In the genomic region with DNA sequence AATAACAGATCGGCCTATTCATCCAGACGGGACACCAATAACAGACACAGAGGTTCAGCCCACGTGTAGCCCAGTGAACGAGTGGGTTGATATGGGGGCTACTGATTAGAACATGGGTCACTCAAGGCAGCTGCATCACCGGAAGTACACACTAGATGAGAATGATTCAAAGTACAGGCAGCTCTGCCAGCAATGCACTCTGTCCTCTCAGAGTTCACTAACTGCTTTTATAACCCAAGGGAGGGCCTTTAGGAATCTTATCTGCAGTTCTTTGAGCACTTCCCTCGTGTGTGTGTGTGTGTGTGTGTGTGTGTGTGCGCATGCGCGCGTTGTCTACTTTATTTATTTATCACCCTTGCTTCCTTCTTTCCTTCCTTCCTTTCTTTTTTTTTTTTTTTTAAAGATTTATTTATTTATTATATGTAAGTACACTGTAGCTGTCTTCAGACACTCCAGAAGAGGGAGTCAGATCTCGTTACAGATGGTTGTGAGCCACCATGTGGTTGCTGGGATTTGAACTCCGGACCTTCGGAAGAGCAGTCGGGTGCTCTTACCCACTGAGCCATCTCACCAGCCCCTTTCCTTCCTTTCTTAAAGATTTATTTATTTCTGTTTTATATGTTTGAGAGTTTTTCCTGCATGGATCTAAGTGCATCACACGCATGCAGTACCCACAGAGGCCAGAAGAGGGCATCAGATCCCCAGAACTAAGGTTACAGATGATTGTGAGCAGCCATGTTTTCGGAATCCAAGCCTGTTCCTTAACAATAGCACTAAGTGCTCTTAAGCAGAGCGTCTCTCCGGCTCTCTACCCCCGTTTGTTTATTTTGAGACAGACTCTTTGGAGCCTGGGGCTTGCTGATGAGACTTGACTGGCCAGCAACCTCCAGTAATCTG, we compare ENCODE assay signal across 8 mouse cellular contexts. TPM values are rescaled to one million over a fixed set of nuclear protein-coding genes. Genes with fewer than 3 reads are reported as not detected.
DNase-seq lines count a peak whose midpoint lies in the region; ATAC-seq and TF ChIP-seq lines count a peak whose summit lies in the region.

No protein-coding gene starts in this region.

- ATAC-seq in forebrain, embryonic 16.5 days: no peak

- H3K4me2 ChIP-seq in forebrain, embryonic 16.5 days (ENCODE audit: low read length): no peak overlapping the region

- peak; percentile 72 for DNase-seq in forebrain, embryonic 10.5 days (ENCODE audit: extremely low spot score, low spot score)
- peak; percentile 83 for DNase-seq in ES-CJ7 (ENCODE audit: low read depth, low spot score)
- peak in 1 of 2 experiments; percentile 63 for DNase-seq in cerebellum, adult 2 months
- DNase-seq in frontal cortex, postnatal 36 days (ENCODE audit: low spot score in 2 of 2): peak; percentile 42 to 63
- DNase-seq in kidney, postnatal 25 days: peak; percentile 59 to 82
- DNase-seq in lung, postnatal 10 days: peak; percentile 83
- peak; percentile 37 for DNase-seq in spleen, adult 12 weeks (ENCODE audit: low spot score)

- H3K27me3 ChIP-seq in forebrain, embryonic 10.5 days (ENCODE audit: poor library complexity, severe bottlenecking): no peaks in the 10 kb centered on the region
- H3K27me3 ChIP-seq in forebrain, embryonic 16.5 days (replicated peaks; ENCODE audit: control insufficient read depth, insufficient read depth, low read length): no peaks in the 10 kb centered on the region
- no peaks in the 10 kb centered on the region for H3K27me3 ChIP-seq in cerebellum, adult 2 months (ENCODE audit: control insufficient read depth, insufficient read depth, low read length)

- TF ChIP-seq CTCF in cerebellum, adult 2 months (IDR thresholded peaks at IDR 0.05; ENCODE audit: borderline replicate concordance, insufficient read depth, low read depth, low read length): peak; percentile 71

- no peaks in the 10 kb centered on the region for H3K9me3 ChIP-seq in forebrain, embryonic 10.5 days
- no peaks in the 10 kb centered on the region for H3K9me3 ChIP-seq in forebrain, embryonic 16.5 days (ENCODE audit: control insufficient read depth, low read length)

- no peak overlapping the region for H3K9ac ChIP-seq in forebrain, embryonic 16.5 days (replicated peaks; ENCODE audit: low read depth, low read length)

- H3K36me3 ChIP-seq in forebrain, embryonic 10.5 days (replicated peaks): no peaks in the 10 kb centered on the region
- H3K36me3 ChIP-seq in forebrain, embryonic 16.5 days (ENCODE audit: control insufficient read depth, insufficient read depth): no peaks in the 10 kb centered on the region

- H3K4me1 ChIP-seq in forebrain, embryonic 10.5 days: no peaks in the 10 kb centered on the region
- no peaks in the 10 kb centered on the region for H3K4me1 ChIP-seq in forebrain, embryonic 16.5 days (replicated peaks; ENCODE audit: control insufficient read depth, insufficient read depth, low read length)
- H3K4me1 ChIP-seq in cerebellum, adult 2 months (ENCODE audit: control insufficient read depth, insufficient read depth, low read length): no peaks in the 10 kb centered on the region

- H3K27ac ChIP-seq in forebrain, embryonic 10.5 days: peak overlapping the region; percentile 17
- no peak overlapping the region for H3K27ac ChIP-seq in forebrain, embryonic 16.5 days (ENCODE audit: low read length)
- no peak overlapping the region for H3K27ac ChIP-seq in cerebellum, adult 2 months (ENCODE audit: insufficient read depth, low read length)

- WGBS in forebrain, embryonic 10.5 days: 67% methylated on average over 18 of the region's 19 CpGs
- WGBS in forebrain, embryonic 16.5 days: 60% methylated on average over 18 of the region's 19 CpGs
- 62% methylated on average over 18 of the region's 19 CpGs for WGBS in cerebellum, adult 2 months

- no peak for TF ChIP-seq POLR2A in cerebellum, adult 2 months (IDR thresholded peaks at IDR 0.05; ENCODE audit: borderline replicate concordance, insufficient read depth, low read length)

- no peak overlapping the region for H3K4me3 ChIP-seq in forebrain, embryonic 10.5 days
- no peak overlapping the region for H3K4me3 ChIP-seq in forebrain, embryonic 16.5 days (replicated peaks; ENCODE audit: low read length)
- no peak overlapping the region for H3K4me3 ChIP-seq in cerebellum, adult 2 months (replicated peaks; ENCODE audit: insufficient read depth, low read depth, low read length)

RNA-seq across cellular contexts. Expression of a gene that starts 7.1 kb away (rescaled TPM):
- 4.5 and 5.4 TPM in 2 replicates for polyA plus RNA-seq in forebrain, embryonic 10.5 days (2016; fragmentation: Nextera tagmentation; extraction: Ambion mirVana)
- polyA plus RNA-seq in forebrain, embryonic 16.5 days (2015; fragmentation: Nextera tagmentation; extraction: Ambion mirVana): 0.87 and 1.0 TPM in 2 replicates
- 1.6 and 2.3 TPM in 2 replicates for polyA plus RNA-seq in cerebellum, adult 2 months (2012; rRNA removed)

RNA-seq across cellular contexts. Expression of a gene that starts 7.4 kb away (rescaled TPM):
- not detected in 2 replicates for polyA plus RNA-seq in forebrain, embryonic 10.5 days (2016; fragmentation: Nextera tagmentation; extraction: Ambion mirVana)
- polyA plus RNA-seq in forebrain, embryonic 16.5 days (2015; fragmentation: Nextera tagmentation; extraction: Ambion mirVana): not detected in 2 replicates
- polyA plus RNA-seq in cerebellum, adult 2 months (2012; rRNA removed): not detected in 2 replicates

RNA-seq across cellular contexts. Expression of a gene that starts 15.2 kb away (rescaled TPM):
- polyA plus RNA-seq in forebrain, embryonic 10.5 days (2016; fragmentation: Nextera tagmentation; extraction: Ambion mirVana): 0.49 TPM in 1 of 2 replicates, not detected in the other
- polyA plus RNA-seq in forebrain, embryonic 16.5 days (2015; fragmentation: Nextera tagmentation; extraction: Ambion mirVana): not detected in 2 replicates
- polyA plus RNA-seq in cerebellum, adult 2 months (2012; rRNA removed): 0.25 TPM in 1 of 2 replicates, not detected in the other

RNA-seq across cellular contexts. Expression of a gene that starts 16.8 kb away (rescaled TPM):
- not detected in 2 replicates for polyA plus RNA-seq in forebrain, embryonic 10.5 days (2016; fragmentation: Nextera tagmentation; extraction: Ambion mirVana)
- polyA plus RNA-seq in forebrain, embryonic 16.5 days (2015; fragmentation: Nextera tagmentation; extraction: Ambion mirVana): not detected in 2 replicates
- not detected in 2 replicates for polyA plus RNA-seq in cerebellum, adult 2 months (2012; rRNA removed)

RNA-seq across cellular contexts. Expression of a gene that starts 22.2 kb away (rescaled TPM):
- polyA plus RNA-seq in forebrain, embryonic 10.5 days (2016; fragmentation: Nextera tagmentation; extraction: Ambion mirVana): 1,030 and 1,081 TPM in 2 replicates
- 1,002 and 1,034 TPM in 2 replicates for polyA plus RNA-seq in forebrain, embryonic 16.5 days (2015; fragmentation: Nextera tagmentation; extraction: Ambion mirVana)
- 621 and 628 TPM in 2 replicates for polyA plus RNA-seq in cerebellum, adult 2 months (2012; rRNA removed)
